19 mouse cellular contexts compared by ENCODE assay signal in the genomic region with DNA sequence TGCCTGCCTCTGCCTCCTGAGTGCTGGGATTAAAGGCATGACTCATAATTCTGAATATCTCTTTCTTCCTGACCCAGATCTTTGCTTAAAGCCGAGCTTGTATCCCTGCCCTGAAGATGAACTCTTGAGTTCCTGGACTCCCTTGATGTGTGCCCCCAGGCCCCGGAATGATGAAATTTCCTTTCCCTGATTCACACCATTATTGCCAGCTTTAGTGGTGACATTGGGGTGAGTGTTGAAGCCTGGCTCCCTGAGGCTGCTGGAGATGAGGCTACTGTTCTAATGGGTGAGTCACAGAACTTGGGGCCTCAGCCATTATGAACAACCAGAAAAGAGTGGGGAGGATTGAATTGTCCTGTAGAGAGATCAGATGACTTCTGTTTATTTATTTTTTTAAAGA. TPM values are rescaled to one million over a fixed set of nuclear protein-coding genes. Genes with fewer than 3 reads are reported as not detected.
A peak's percentile ranks its signal among the peaks of the same experiment; 100 is the strongest.
DNase-seq lines count a peak whose midpoint lies in the region; ATAC-seq and TF ChIP-seq lines count a peak whose summit lies in the region.
"Had no signal": no experiment of that assay in that cellular context is flagged by ENCODE, and none has a peak within 500 bp of the region (broad histone marks: within the 10 kb centered on the region; RNA-seq: fewer than 3 reads in every experiment).

No protein-coding gene starts in this region.

- POLR2A ChIA-PET in Patski (lab: Charles Lee), result interaction anchor here (0.6 to 1.9 kb wide), 4 partner anchors 8 to 53 kb away, joined by 3 to 9 read pairs (median 6); partner anchors contain the start of genes Gm49450 and Tuba1b

- peak; percentile 84 for ATAC-seq in Patski
- ATAC-seq: CD4-positive, CD25-positive, alpha-beta regulatory T cell, adult 4 months; forebrain, embryonic 13.5 days; forebrain, embryonic 15.5 days; forebrain, postnatal 0 days had no signal

- DNase-seq in 3134 (ENCODE audit: extremely low read depth, insufficient read length, low spot score) (peak; percentile 55), 3T3-L1 (ENCODE audit: low read depth, low spot score) (peak; percentile 89), Patski (ENCODE audit: low read depth, low spot score) (peak; percentile 85)
- DNase-seq in Muller cell, postnatal 12 days (ENCODE audit: inconsistent ontology term), result peak; percentile 96
- DNase-seq in right cerebral cortex, adult 2 months (ENCODE audit: low spot score in 2 of 2), result no peak
- no peak for DNase-seq in right cerebral cortex, postnatal 14 days
- DNase-seq in cerebellum, adult 8-10 months, result no peak
- no peak for DNase-seq in urinary bladder, postnatal 36 days (ENCODE audit: low spot score in 2 of 2)
- DNase-seq: B cell, adult 2 months; forebrain, postnatal 0 days had no signal

- in situ Hi-C loops in Patski (cut with MboI; ENCODE audit: low pct_unique_long_range_greater_than_20kb), result loop anchor here (5.0 kb wide), 1 partner anchor 51 kb away; no protein-coding TSS in a partner anchor

- H3K27me3 ChIP-seq in Patski, result no peaks in the 10 kb centered on the region
- H3K27me3 ChIP-seq: CH12.LX; embryonic facial prominence, embryonic 12.5 days; forebrain, embryonic 13.5 days; forebrain, embryonic 15.5 days had no signal

- TF ChIP-seq CTCF in Patski (IDR thresholded peaks at IDR 0.05), result no peak

- CTCF ChIA-PET in Patski (lab: Charles Lee), result interaction anchor here (1.0 to 3.6 kb wide), 4 partner anchors 12 to 52 kb away, joined by 3 to 13 read pairs (median 4); partner anchors contain the start of genes Gm49450 and Tuba1a

RNA-seq across cellular contexts. Expression of gene Tuba1b, which starts 7.2 kb away (rescaled TPM):
- polyA plus RNA-seq in Patski (2021), result 921 TPM

RNA-seq across cellular contexts. Expression of gene Gm49450, which starts 11.8 kb away (rescaled TPM):
- polyA plus RNA-seq in Patski (2021), result not detected
- polyA plus RNA-seq: CD4-positive, CD25-positive, alpha-beta regulatory T cell, adult 4 months; embryonic facial prominence, embryonic 10.5 days; embryonic facial prominence, embryonic 12.5 days; embryonic facial prominence, embryonic 14.5 days; forebrain, embryonic 11.5 days; forebrain, embryonic 13.5 days; forebrain, embryonic 15.5 days; forebrain, postnatal 0 days; G1E had no signal

RNA-seq across cellular contexts. Expression of gene Tuba1a, which starts 12.0 kb away (rescaled TPM):
- 414 TPM for polyA plus RNA-seq in Patski (2021)

RNA-seq across cellular contexts. Expression of gene Lmbr1l, which starts 23.5 kb away (rescaled TPM):
- polyA plus RNA-seq in Patski (2021), result 26.9 TPM

RNA-seq across cellular contexts. Expression of gene Dhh, which starts 43.2 kb away (rescaled TPM):
- polyA plus RNA-seq in Patski (2021), result not detected
- polyA plus RNA-seq: CD4-positive, CD25-positive, alpha-beta regulatory T cell, adult 4 months; G1E had no signal

Comparison
In these comparisons a context has a peak if more than half of its experiments do, and no peak if none do; other contexts are left out.
1. DNase-seq: peak in 3134 (single experiment), 3T3-L1 (single experiment), Muller cell, postnatal 12 days (single experiment) and Patski (single experiment); none in right cerebral cortex, adult 2 months (0 of 2), right cerebral cortex, postnatal 14 days (single experiment), cerebellum, adult 8-10 months (single experiment) and urinary bladder, postnatal 36 days (0 of 2).